Mouse (Mus musculus) liver, embryonic 14.5 days (tissue): ENCODE results near the gene Srgap2.

ENCODE experiments used
- CTCF ChIP-seq: IDR thresholded peaks from 2 replicates; pipeline ENCODE4 v1.5.1; 2016; ENCODE audit warnings: antibody characterized with exemption, low read depth, control low read depth
- EP300 ChIP-seq: IDR thresholded peaks from 2 replicates; pipeline ENCODE4 v1.6.1; 2016; ENCODE audit warnings: antibody characterized with exemption, low read depth

GRCm38 (mm10) chr1:131290648-131291047 is 236.5 kb downstream of the Srgap2 start:
- no peak for TF ChIP-seq EP300
- TF ChIP-seq CTCF, result peak; percentile 72
